Mouse (Mus musculus): ENCODE results near the gene Adamtsl2.

GRCm38 (mm10) chr2:27044641-27045040, 34.5 kb upstream of the Adamtsl2 start:
- TF ChIP-seq POLR2A (IDR thresholded peaks at IDR 0.05; ENCODE audit: low read depth, low read length) (no peak), CTCF (conservative IDR thresholded peaks at IDR 0.05 in 1 of 2, IDR thresholded peaks at IDR 0.05 in 1 of 2; ENCODE audit: low read depth in 2 of 2, low read length in 2 of 2) (no peak), RCOR1 (conservative IDR thresholded peaks at IDR 0.05; ENCODE audit: low read depth, low read length) (no peak), CHD2 (IDR thresholded peaks at IDR 0.05; ENCODE audit: low read length) (no peak), KAT2A (IDR thresholded peaks at IDR 0.05; ENCODE audit: insufficient replicate concordance, low read length) (no peak), MAX (IDR thresholded peaks at IDR 0.05; ENCODE audit: low read length) (no peak), EP300 (IDR thresholded peaks at IDR 0.05; ENCODE audit: low read length) (no peak), GABPA (IDR thresholded peaks at IDR 0.05; ENCODE audit: insufficient replicate concordance, low read depth, low read length) (no peak), JUN (IDR thresholded peaks at IDR 0.05; ENCODE audit: insufficient read depth, low read depth, low read length) (no peak), ZMIZ1 (IDR thresholded peaks at IDR 0.05; ENCODE audit: low read depth, low read length) (no peak), MXI1 (IDR thresholded peaks at IDR 0.05; ENCODE audit: low read depth, low read length) (no peak)

Data from CH12.LX (cell line).